In genomic region chr7:80586681-80587660, GRCm38 (mm10) we compare ENCODE assay signal across 7 mouse cellular contexts. TPM values are rescaled to one million over a fixed set of nuclear protein-coding genes. Genes with fewer than 3 reads are reported as not detected.
DNase-seq lines count a peak whose midpoint lies in the region; ATAC-seq and TF ChIP-seq lines count a peak whose summit lies in the region.

No protein-coding gene starts in this region.

- H3K4me3 ChIP-seq in embryonic facial prominence, embryonic 13.5 days: 0 out of 2 replicates have a peak overlapping the region, but pooled peaks have one; percentile 4
- H3K4me3 ChIP-seq in hindbrain, postnatal 0 days (ENCODE audit: low read length): no peak overlapping the region
- no peak overlapping the region for H3K4me3 ChIP-seq in liver, embryonic 16.5 days (ENCODE audit: low read depth, low read length)
- H3K4me3 ChIP-seq in stomach, embryonic 14.5 days (ENCODE audit: low read depth, low read length): no peak overlapping the region

- 0 out of 2 replicates have a peak overlapping the region, but pooled peaks have one; percentile 28 for H3K27ac ChIP-seq in embryonic facial prominence, embryonic 13.5 days
- H3K27ac ChIP-seq in hindbrain, postnatal 0 days: peak overlapping the region; percentile 4
- 0 out of 2 replicates have a peak overlapping the region, but pooled peaks have one; percentile 23 for H3K27ac ChIP-seq in liver, embryonic 16.5 days (ENCODE audit: low read length)
- 0 out of 2 replicates have a peak overlapping the region, but pooled peaks have one; percentile 27 for H3K27ac ChIP-seq in stomach, embryonic 14.5 days (ENCODE audit: low read length)

- peaks cover 38% of the 10 kb centered on the region for H3K36me3 ChIP-seq in embryonic facial prominence, embryonic 13.5 days
- H3K36me3 ChIP-seq in hindbrain, postnatal 0 days (ENCODE audit: insufficient read depth, low read length): peaks cover 26% of the 10 kb centered on the region
- 0 out of 2 replicates have a peak, but pooled peaks cover 2% of the 10 kb centered on the region for H3K36me3 ChIP-seq in liver, embryonic 16.5 days (ENCODE audit: control insufficient read depth, insufficient read depth)
- peaks cover 23% of the 10 kb centered on the region for H3K36me3 ChIP-seq in stomach, embryonic 14.5 days (ENCODE audit: control insufficient read depth, insufficient read depth, low read length)

- DNase-seq in cerebellum, adult 9-11 months: peak; percentile 63
- no peak for DNase-seq in hindbrain, postnatal 0 days (ENCODE audit: low spot score)
- DNase-seq in urinary bladder, adult 18-20 months (ENCODE audit: low spot score in 2 of 2): no peak
- no peak for DNase-seq in left cerebral cortex, postnatal 36 days (ENCODE audit: low spot score in 2 of 2)

- no peak for ATAC-seq in embryonic facial prominence, embryonic 13.5 days (ENCODE audit: insufficient number of reproducible peaks, insufficient read depth, low FRiP score, low TSS enrichment, low read depth)
- peak; percentile 28; the same call in 1 of the 2 replicates for ATAC-seq in hindbrain, postnatal 0 days
- no peak for ATAC-seq in liver, embryonic 16.5 days (ENCODE audit: low read depth)
- peak; percentile 15; the same call in 1 of the 2 replicates for ATAC-seq in stomach, embryonic 14.5 days (ENCODE audit: insufficient number of reproducible peaks, insufficient read depth, low FRiP score, low read depth)

- peaks cover 24% of the 10 kb centered on the region for H3K4me1 ChIP-seq in embryonic facial prominence, embryonic 13.5 days
- H3K4me1 ChIP-seq in hindbrain, postnatal 0 days (ENCODE audit: insufficient read depth, low read length): peaks cover 4% of the 10 kb centered on the region; the same call in 1 of the 2 replicates
- H3K4me1 ChIP-seq in liver, embryonic 16.5 days (ENCODE audit: control insufficient read depth, low read depth, low read length): peaks cover 7% of the 10 kb centered on the region
- H3K4me1 ChIP-seq in stomach, embryonic 14.5 days (ENCODE audit: control insufficient read depth, insufficient read depth, low read length): peaks cover 13% of the 10 kb centered on the region

- TF ChIP-seq CTCF in hindbrain, postnatal 0 days (IDR thresholded peaks at IDR 0.05; ENCODE audit: low read depth): no peak

- H3K9me3 ChIP-seq in embryonic facial prominence, embryonic 13.5 days: no peaks in the 10 kb centered on the region
- H3K9me3 ChIP-seq in hindbrain, postnatal 0 days (ENCODE audit: low read length): no peaks in the 10 kb centered on the region
- H3K9me3 ChIP-seq in liver, embryonic 16.5 days (replicated peaks; ENCODE audit: control insufficient read depth, low read length): no peaks in the 10 kb centered on the region
- no peaks in the 10 kb centered on the region for H3K9me3 ChIP-seq in stomach, embryonic 14.5 days (ENCODE audit: control insufficient read depth, low read depth, low read length)

- H3K9ac ChIP-seq in embryonic facial prominence, embryonic 13.5 days: peak overlapping the region; percentile 44
- no peak overlapping the region for H3K9ac ChIP-seq in hindbrain, postnatal 0 days (replicated peaks; ENCODE audit: low read length)
- H3K9ac ChIP-seq in liver, embryonic 16.5 days (ENCODE audit: low read depth, low read length): no peak overlapping the region
- H3K9ac ChIP-seq in stomach, embryonic 14.5 days (replicated peaks; ENCODE audit: low read depth, low read length): no peak overlapping the region

- WGBS in embryonic facial prominence, embryonic 13.5 days: 26% methylated on average over 27 of the region's 29 CpGs
- WGBS in hindbrain, postnatal 0 days: 32% methylated on average over 27 of the region's 29 CpGs
- 42% methylated on average over 28 of the region's 29 CpGs for WGBS in liver, embryonic 16.5 days (ENCODE audit: insufficient replicate concordance)
- 17% methylated on average over 27 of the region's 29 CpGs for WGBS in stomach, embryonic 14.5 days

- peak overlapping the region; percentile 54 for H3K4me2 ChIP-seq in embryonic facial prominence, embryonic 13.5 days
- H3K4me2 ChIP-seq in hindbrain, postnatal 0 days (ENCODE audit: low read depth, low read length): no peak overlapping the region
- no peak overlapping the region for H3K4me2 ChIP-seq in liver, embryonic 16.5 days (ENCODE audit: low read depth, low read length)
- H3K4me2 ChIP-seq in stomach, embryonic 14.5 days (replicated peaks; ENCODE audit: low read depth, low read length): peak overlapping the region; percentile 31

- intact Hi-C loops in left cerebral cortex, postnatal 36 days (cut with DNase I): no loop called here

- no peaks in the 10 kb centered on the region for H3K27me3 ChIP-seq in embryonic facial prominence, embryonic 13.5 days
- H3K27me3 ChIP-seq in hindbrain, postnatal 0 days (ENCODE audit: insufficient read depth, low read length): no peaks in the 10 kb centered on the region
- H3K27me3 ChIP-seq in liver, embryonic 16.5 days (ENCODE audit: control insufficient read depth, insufficient read depth, low read depth, low read length): no peaks in the 10 kb centered on the region
- H3K27me3 ChIP-seq in stomach, embryonic 14.5 days (ENCODE audit: control insufficient read depth, insufficient read depth, low read length): no peaks in the 10 kb centered on the region

RNA-seq across cellular contexts. Expression of gene Blm, which starts 52.1 kb away (rescaled TPM):
- 27.1 and 28.3 TPM in 2 replicates for polyA plus RNA-seq in embryonic facial prominence, embryonic 13.5 days (2015; fragmentation: Nextera tagmentation; extraction: Ambion mirVana)
- 4.3 and 7.5 TPM in 2 replicates for total RNA-seq in hindbrain, postnatal 0 days (2014; rRNA removed)
- 7.1 and 7.2 TPM in 2 replicates for polyA plus RNA-seq in hindbrain, postnatal 0 days (2015; fragmentation: Nextera tagmentation; extraction: Ambion mirVana)
- polyA plus RNA-seq in liver, embryonic 16.5 days (2015; fragmentation: Nextera tagmentation; extraction: Ambion mirVana): 24.2 and 25.9 TPM in 2 replicates
- 24.0 and 26.2 TPM in 2 replicates for polyA plus RNA-seq in stomach, embryonic 14.5 days (2014; fragmentation: Nextera tagmentation; extraction: Ambion mirVana)
- 1 to 10 TPM; 5.2 to 5.9 TPM for total RNA-seq in left cerebral cortex, postnatal 36 days (2021)

Comparison
In these comparisons a context has a peak if more than half of its experiments do, and no peak if none do; other contexts are left out.
1. ATAC-seq: peak in hindbrain, postnatal 0 days (single experiment) and stomach, embryonic 14.5 days (single experiment); none in embryonic facial prominence, embryonic 13.5 days (single experiment) and liver, embryonic 16.5 days (single experiment).
2. H3K4me2 ChIP-seq: peak in embryonic facial prominence, embryonic 13.5 days (single experiment) and stomach, embryonic 14.5 days (single experiment); none in hindbrain, postnatal 0 days (single experiment) and liver, embryonic 16.5 days (single experiment).
3. Peak in every context shown above with its lines, with median percentiles within 50 percentile points of each other: H3K27ac ChIP-seq.